Mouse (Mus musculus) ES-Bruce4 (cell line): Measurements from ENCODE around the gene Cd86. TPM values are rescaled to one million over a fixed set of nuclear protein-coding genes. Genes with fewer than 3 reads are reported as not detected.

ENCODE experiments used
- H3K27ac ChIP-seq: 2 replicates; pipeline ENCODE4 v1.5.1; 2012; ENCODE audit warnings: low read length, inconsistent platforms; ENCODE audit not compliant: insufficient read depth
- H3K27me3 ChIP-seq: 2 replicates; pipeline ENCODE4 v1.6.1; 2012; ENCODE audit warnings: mild to moderate bottlenecking, low read length, inconsistent platforms; ENCODE audit not compliant: control insufficient read depth, poor library complexity, insufficient read depth, severe bottlenecking
- H3K36me3 ChIP-seq: 2 replicates; pipeline ENCODE4 v1.6.1; 2012; ENCODE audit warnings: inconsistent platforms, mild to moderate bottlenecking, low read length, moderate library complexity; ENCODE audit not compliant: control insufficient read depth, poor library complexity, insufficient read depth, severe bottlenecking
- H3K4me1 ChIP-seq: one replicate; pipeline ENCODE4 v1.8.1; 2011; ENCODE audit warnings: low read length; ENCODE audit not compliant: control insufficient read depth, insufficient read depth
- H3K4me3 ChIP-seq: 2 replicates; pipeline ENCODE4 v1.5.1; 2011; ENCODE audit warnings: low read depth, mild to moderate bottlenecking, low read length
- H3K9ac ChIP-seq: 2 replicates; pipeline ENCODE4 v1.6.1; 2012; ENCODE audit warnings: low read depth, mild to moderate bottlenecking, inconsistent platforms; ENCODE audit not compliant: poor library complexity, severe bottlenecking
- H3K9me3 ChIP-seq: replicated peaks from 2 replicates; pipeline ENCODE4 v1.6.1; 2012; ENCODE audit warnings: mild to moderate bottlenecking, low read length, inconsistent platforms; ENCODE audit not compliant: control insufficient read depth, poor library complexity, insufficient read depth, severe bottlenecking
- CTCF ChIP-seq: IDR thresholded peaks from one replicate; pipeline ENCODE4 v1.8.1; 2011; ENCODE audit warnings: low read depth, low read length
- EP300 ChIP-seq: IDR thresholded peaks from 2 replicates; pipeline ENCODE4 v1.6.1; 2011; ENCODE audit warnings: low read depth, low read length; ENCODE audit not compliant: insufficient read depth
- POLR2A ChIP-seq: IDR thresholded peaks from one replicate; pipeline ENCODE4 v1.8.1; 2011; ENCODE audit warnings: low read length; ENCODE audit not compliant: insufficient read depth
- polyA plus RNA-seq: library from polyadenylated mRNA; stranded (reverse); fragments of >200 nt; gene quantifications from 2 replicates; pipeline ENCODE4 v1.2.4, GENCODE M21; 2011; ENCODE audit warnings: low read depth; ENCODE audit not compliant: missing spikeins, insufficient read depth, insufficient read length

Gene Cd86
- polyA plus RNA-seq, 1 experiment = not detected

DNA sequence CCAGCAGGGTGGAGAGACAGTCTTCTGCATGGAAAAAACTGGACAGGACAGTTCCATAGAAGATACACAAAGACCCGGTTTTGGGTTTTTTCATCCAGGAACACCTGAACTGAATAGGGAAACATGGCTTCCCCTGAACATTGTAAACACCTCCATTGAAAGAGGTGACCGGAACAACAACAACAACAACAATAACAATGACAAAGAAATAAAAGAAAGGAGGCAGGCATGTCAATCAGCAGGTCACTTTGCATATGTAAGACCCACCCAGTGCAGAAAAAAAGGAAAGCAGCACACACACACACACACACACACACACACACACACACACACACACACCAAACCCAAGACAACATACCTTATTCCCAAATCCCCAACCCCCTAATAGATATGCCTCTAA, 52.2 kb downstream of the Cd86 start:
- Histone ChIP-seq H3K4me3 (no peak overlapping the region), H3K4me1 (no peaks in the 10 kb centered on the region), H3K27me3 (no peaks in the 10 kb centered on the region), H3K9ac (no peak overlapping the region), H3K9me3 (no peaks in the 10 kb centered on the region), H3K36me3 (no peaks in the 10 kb centered on the region), H3K27ac (no peak overlapping the region)
- TF ChIP-seq POLR2A (no peak), CTCF (no peak), EP300 (no peak)

- Histone ChIP-seq H3K4me1 (peaks cover 2% of the 10 kb centered on the region), H3K36me3 (no peaks in the 10 kb centered on the region), H3K9ac (no peak overlapping the region), H3K27ac (no peak overlapping the region), H3K4me3 (no peak overlapping the region), H3K9me3 (no peaks in the 10 kb centered on the region), H3K27me3 (no peaks in the 10 kb centered on the region)
- TF ChIP-seq CTCF (no peak), POLR2A (no peak), EP300 (no peak)
Measured at GRCm38 (mm10) chr16:36602632-36603031, 63.2 kb downstream of the Cd86 start.

- Histone ChIP-seq H3K27ac (no peak overlapping the region), H3K9me3 (no peaks in the 10 kb centered on the region), H3K9ac (no peak overlapping the region), H3K4me1 (peaks cover 2% of the 10 kb centered on the region), H3K27me3 (no peaks in the 10 kb centered on the region), H3K4me3 (no peak overlapping the region), H3K36me3 (no peaks in the 10 kb centered on the region)
- TF ChIP-seq POLR2A = no peak
- no peak for TF ChIP-seq CTCF
- TF ChIP-seq EP300 = no peak
Measured at GRCm38 (mm10) chr16:36598265-36598664, 67.6 kb downstream of the Cd86 start.

DNA sequence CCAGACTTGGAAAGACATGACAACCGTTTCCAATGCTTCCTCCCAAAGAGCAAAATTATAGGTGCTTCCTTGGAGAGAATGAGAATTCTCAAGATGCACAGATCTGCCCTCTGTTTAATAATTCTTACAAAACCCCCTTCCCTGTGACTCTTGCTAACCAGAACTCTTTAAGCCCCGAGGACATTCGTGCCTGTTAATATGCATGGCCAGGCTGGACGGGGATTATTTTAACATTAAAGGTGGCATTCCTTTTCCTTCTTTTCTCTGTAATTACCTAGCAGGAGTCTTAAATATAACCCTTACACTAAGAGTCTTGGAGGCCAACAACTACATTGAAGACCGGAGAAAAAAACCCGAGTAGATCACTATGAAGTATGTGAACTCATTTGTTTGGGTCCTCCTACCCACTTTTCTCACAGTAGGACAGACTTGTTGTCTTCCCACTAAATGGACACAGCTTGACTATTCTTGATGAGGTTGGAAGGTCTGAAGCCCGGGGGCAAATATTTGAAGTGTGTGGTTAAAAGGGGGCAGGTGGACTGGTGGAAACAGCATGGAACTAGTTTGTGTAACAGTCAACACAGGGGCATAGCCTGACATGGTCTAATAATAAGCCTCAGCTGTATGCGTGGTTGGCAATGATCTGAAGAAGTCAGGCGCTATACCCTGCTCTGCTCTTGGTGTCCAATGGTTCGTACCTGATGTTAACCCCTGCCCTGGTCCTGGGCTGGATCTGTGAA, 69.0 kb downstream of the Cd86 start:
- Histone ChIP-seq H3K27ac (no peak overlapping the region), H3K4me3 (no peak overlapping the region), H3K27me3 (no peaks in the 10 kb centered on the region), H3K9me3 (no peaks in the 10 kb centered on the region), H3K9ac (no peak overlapping the region), H3K4me1 (peaks cover 2% of the 10 kb centered on the region), H3K36me3 (no peaks in the 10 kb centered on the region)
- TF ChIP-seq EP300 (no peak), CTCF (no peak), POLR2A (no peak)

DNA sequence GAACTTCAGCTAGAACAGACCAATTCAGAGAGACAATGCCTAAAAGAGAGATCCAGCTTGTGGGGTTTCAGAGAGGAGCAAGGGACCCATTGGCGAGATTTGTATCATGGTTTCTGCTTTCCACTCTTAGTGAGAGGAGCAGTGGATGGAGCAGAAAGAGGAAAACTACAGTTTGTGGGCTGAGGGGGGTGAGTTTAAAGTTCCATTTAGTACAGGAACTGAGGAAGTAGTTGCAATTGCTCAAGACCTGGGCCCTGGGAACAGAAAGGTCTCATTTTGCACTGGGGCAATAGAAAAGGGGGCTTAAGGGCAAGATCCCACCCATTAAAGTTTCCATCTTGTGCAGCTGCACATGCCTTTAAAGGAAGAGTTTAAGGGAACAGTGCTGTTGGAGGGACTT, 76.0 kb downstream of the Cd86 start:
- TF ChIP-seq CTCF (no peak), POLR2A (no peak), EP300 (no peak)
- no peak overlapping the region for H3K9ac ChIP-seq
- H3K9me3 ChIP-seq = no peaks in the 10 kb centered on the region
- no peaks in the 10 kb centered on the region for H3K36me3 ChIP-seq
- H3K4me3 ChIP-seq = no peak overlapping the region
- H3K27me3 ChIP-seq = no peaks in the 10 kb centered on the region
- H3K27ac ChIP-seq = no peak overlapping the region
- H3K4me1 ChIP-seq = no peaks in the 10 kb centered on the region

GRCm38 (mm10) chr16:36587971-36588370, 77.9 kb downstream of the Cd86 start:
- Histone ChIP-seq H3K9ac (no peak overlapping the region), H3K4me1 (no peaks in the 10 kb centered on the region), H3K27me3 (no peaks in the 10 kb centered on the region), H3K9me3 (no peaks in the 10 kb centered on the region), H3K27ac (no peak overlapping the region), H3K4me3 (no peak overlapping the region), H3K36me3 (no peaks in the 10 kb centered on the region)
- TF ChIP-seq CTCF (no peak), POLR2A (no peak)
